Mouse (Mus musculus): ENCODE results near the gene Reg4. TPM values are rescaled to one million over a fixed set of nuclear protein-coding genes. Genes with fewer than 3 reads are reported as not detected.

The Reg4 gene
- total RNA-seq, 2 experiments from 2014 or later = not detected

GRCm38 (mm10) chr3:98280204-98280932 lies 58.4 kb downstream of the Reg4 start, which contains the start of gene Hmgcs2:
TSS of gene Hmgcs2 (plus strand) at chr3:98280435.
- no peak for DNase-seq (ENCODE audit: extremely low spot score in 1 of 2, low spot score in 1 of 2)

DNA sequence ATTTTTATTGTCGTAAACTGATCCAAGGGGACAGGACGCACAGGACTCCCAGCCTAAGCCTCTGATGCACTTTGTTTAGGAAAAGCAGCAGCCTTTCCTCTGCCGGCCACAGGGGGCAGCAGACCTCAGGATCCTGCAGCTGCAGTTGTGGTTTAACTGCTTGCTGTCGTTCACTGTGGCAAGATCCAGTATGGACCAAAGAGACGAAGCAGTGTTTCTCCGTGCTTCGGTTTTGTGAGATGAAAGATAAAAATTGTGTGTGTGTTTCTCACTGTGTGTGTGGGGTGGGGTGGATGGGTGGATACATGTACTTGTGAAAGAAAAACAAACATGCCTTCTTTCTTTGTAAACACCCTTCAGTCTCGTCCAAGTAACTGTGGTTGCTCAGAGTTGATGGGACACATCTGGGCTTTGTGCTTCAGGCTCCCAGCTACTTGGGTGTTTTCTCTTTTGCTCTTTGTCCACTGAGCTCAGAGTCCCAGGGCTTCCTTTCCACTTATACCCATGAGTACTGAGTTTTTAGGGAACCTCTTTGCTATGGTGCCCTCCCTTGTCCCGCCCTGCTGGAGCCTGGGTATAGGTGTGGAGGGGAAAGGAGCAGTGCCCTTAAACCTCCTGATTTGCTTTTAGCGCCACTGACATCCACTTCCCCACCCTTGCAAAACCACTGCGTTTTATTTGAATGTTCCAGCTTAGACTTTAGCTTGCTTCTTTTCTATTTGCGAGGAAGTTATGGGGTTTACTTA lies 59.1 kb downstream of the Reg4 start:
- peak; percentile 31 to 63 for DNase-seq (ENCODE audit: extremely low spot score in 1 of 2, low spot score in 1 of 2)

- no peak for DNase-seq (ENCODE audit: extremely low spot score in 1 of 2, low spot score in 1 of 2)
Observed at GRCm38 (mm10) chr3:98282422-98282821, 60.5 kb downstream of the Reg4 start.

DNA sequence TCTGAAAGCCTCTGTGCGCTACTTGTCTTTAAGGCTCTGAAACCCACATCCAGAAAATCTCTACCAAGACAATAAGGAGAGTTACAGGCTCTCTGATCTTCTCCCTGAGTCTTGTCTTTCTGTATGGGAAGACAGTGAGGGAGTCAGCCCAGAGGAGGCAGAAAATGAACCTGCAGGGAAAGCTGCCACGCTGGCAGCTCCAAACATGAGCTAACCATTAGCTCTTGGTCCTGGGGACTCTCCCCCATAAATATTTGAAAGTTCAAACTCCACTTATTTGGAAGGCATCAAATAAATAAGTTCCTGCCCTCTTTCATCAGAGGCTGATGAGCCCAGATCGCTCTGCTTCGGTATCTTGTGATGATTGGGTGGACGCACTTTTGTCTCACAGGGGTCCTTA lies 61.2 kb downstream of the Reg4 start:
- no peak for DNase-seq (ENCODE audit: extremely low spot score in 1 of 2, low spot score in 1 of 2)

Other genes with a start within 250 kb of the Reg4 start
- 10 to 100 TPM; 20.2 to 24.7 TPM for gene Notch2, start 208.6 kb upstream of the Reg4 start, total RNA-seq (2021)
- gene Adam30, start 61.5 kb upstream of the Reg4 start, total RNA-seq (2021) = not detected
- 10 to 100 TPM in 1 of 2 experiments, 1 to 10 TPM in 1; 9.6 to 10.4 TPM for gene Hmgcs2, start 58.3 kb downstream of the Reg4 start, total RNA-seq (2021)
- 10 to 100 TPM; 67.5 to 79.6 TPM for gene Phgdh, start 117.8 kb downstream of the Reg4 start, total RNA-seq (2021)
- 10 to 100 TPM; 24.0 to 27.7 TPM for gene Zfp697, start 160.3 kb downstream of the Reg4 start, total RNA-seq (2021)
- not detected for gene Gm4450, start 235.0 kb downstream of the Reg4 start, total RNA-seq (2021)